Mouse (Mus musculus): ENCODE measurements around the gene Esrrg.

Esrrg gene

DNA sequence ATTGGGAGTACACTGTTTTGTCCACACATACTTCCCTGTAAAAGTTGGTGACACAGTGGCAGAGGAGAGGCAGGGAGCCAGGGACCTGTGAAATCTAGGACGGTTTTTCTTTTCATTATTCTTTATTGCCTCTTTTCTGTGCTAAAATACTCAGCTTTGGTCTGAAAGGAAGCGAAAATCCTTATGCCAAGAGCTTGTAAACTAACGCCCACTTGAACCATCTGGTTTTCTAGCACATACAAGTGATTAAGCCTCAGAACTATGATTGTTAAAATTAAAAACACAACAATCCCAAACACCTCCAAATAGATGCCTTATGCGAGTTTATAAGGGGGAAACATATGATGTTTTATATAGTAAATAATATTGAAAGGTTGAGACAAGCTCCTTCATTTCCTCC is 176.6 kb downstream of the Esrrg start:
- peak; percentile 14 for DNase-seq

GRCm38 (mm10) chr1:187787055-187788016 is 178.7 kb downstream of the Esrrg start:
- DNase-seq, result no peak

- DNase-seq, result no peak
Measured at GRCm38 (mm10) chr1:187794240-187794930, 185.8 kb downstream of the Esrrg start.

GRCm38 (mm10) chr1:187795551-187795950 is 187.0 kb downstream of the Esrrg start:
- no peak for DNase-seq

DNA sequence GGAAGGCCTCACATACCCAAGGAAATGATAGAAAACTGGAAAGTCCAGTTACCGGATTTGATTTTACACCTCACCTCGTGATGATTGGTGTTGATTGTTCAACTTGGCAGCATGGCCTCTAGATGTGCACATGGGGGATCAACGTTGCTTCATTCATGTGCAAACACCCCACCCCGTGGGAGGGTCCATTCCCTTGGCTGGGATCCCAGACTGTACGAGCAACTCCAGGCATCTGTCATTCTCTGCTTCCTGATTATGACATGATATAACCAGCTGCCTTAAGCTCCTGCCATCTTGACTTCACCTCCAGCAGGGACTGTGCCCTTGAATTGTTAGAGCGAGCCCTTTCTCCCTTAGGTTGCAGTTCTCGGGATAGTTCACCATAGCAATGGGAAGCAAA is 190.7 kb downstream of the Esrrg start:
- no peak for DNase-seq

DNA sequence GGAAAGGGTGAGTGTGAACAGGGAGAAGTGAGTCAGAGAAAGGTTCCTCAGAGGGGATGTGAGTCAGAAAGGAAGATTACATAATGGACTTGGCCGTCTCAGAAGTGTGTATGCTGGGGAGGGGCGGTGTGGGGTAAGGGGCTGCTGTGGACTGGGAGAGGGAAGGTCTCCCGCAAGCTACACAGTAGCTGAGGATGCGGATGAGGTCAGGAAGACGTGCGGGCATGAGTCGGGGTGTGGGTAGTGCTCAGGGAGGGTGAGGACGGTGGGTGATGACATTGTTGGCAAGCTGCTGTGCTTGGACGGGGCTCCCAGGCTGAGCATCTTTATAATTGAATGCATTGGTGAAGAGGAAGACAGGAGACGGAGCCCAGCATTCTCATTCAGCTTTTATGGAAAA is 192.2 kb downstream of the Esrrg start:
- DNase-seq, result no peak

- DNase-seq, result no peak
Measured at GRCm38 (mm10) chr1:187803566-187803965, 195.0 kb downstream of the Esrrg start.

DNA sequence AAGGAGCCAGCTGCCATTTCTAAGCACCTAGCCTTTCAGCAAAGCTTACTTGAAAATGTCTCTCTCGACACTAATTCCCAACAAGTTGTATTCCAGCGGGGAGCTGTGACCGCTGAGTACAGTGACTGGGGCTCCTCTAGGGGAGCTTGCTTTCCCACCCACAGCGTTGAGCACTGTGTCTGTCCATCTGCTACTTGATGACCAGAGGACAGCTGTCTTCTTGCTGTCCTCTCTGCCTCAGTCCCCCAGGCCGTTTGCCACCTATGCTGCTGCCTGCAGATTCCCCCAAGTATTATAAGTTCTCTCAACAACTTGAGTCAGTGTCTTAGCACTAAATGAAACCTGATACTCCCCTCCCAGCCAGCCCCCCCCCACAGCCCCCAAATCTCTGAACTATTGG is 195.4 kb downstream of the Esrrg start:
- no peak for DNase-seq

- no peak for DNase-seq
Measured at GRCm38 (mm10) chr1:187805001-187805400, 196.4 kb downstream of the Esrrg start.

- no peak for DNase-seq
Measured at GRCm38 (mm10) chr1:187807477-187808390, 199.1 kb downstream of the Esrrg start.

GRCm38 (mm10) chr1:187808391-187808922 is 199.9 kb downstream of the Esrrg start:
- no peak for DNase-seq

DNA sequence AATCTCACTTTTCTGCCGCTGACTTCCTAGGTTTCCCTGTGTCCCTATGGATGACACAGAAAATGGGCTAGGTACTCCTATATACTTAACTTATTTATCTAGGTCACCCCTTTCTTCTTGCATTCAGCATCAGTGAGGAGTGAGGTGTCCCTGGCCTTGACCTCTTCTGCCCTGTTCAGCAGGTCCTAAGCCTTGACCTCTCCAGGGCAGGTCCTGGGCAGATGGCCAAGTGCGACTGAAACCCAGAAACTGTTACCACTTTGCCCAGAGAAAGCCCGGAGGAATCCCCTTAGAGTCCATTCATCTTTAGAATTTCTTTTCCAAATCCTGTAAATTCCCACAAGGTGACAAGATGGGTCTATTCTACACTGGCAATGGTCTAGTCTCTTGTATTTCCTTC is 201.0 kb downstream of the Esrrg start:
- no peak for DNase-seq

DNA sequence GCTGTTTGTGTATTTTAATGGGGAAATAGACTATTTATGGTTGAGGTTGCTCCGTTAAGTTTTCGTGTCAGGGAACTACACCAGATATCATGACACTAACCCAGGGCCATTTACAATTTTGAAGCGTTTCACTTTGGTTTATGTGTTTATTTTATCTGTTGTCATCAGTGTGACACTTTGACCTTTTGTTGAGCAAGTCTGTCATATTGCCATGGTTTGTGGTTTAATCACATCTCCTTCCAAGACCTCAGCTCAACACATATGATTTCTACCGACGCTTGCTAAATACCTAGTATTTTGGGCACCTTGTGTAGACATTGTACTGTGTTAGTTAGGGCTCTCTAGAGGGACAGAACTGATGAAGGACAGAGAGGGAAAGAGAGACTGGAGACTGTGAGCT is 210.8 kb downstream of the Esrrg start:
- no peak for DNase-seq

GRCm38 (mm10) chr1:187821368-187821811 is 212.8 kb downstream of the Esrrg start:
- DNase-seq, result no peak

DNA sequence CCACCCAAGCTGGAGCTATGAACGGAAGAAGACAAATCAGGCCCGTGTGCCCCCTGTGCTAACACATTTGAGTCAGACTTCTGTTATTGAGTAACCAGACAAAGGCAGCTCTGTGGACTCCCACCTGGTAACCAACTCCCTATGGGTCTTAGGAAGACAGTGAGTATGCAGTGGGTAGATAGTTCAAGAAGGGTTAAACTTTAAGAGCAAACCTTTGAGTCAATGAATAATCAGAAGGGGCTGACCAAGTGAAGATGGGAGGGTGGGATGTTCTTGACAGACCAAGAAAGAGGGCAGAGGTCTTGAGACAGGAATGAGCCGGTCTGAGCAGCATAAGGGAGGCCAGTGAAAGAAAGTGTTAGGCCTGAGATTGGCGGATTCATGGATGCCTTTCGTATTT is 214.8 kb downstream of the Esrrg start:
- no peak for DNase-seq

DNA sequence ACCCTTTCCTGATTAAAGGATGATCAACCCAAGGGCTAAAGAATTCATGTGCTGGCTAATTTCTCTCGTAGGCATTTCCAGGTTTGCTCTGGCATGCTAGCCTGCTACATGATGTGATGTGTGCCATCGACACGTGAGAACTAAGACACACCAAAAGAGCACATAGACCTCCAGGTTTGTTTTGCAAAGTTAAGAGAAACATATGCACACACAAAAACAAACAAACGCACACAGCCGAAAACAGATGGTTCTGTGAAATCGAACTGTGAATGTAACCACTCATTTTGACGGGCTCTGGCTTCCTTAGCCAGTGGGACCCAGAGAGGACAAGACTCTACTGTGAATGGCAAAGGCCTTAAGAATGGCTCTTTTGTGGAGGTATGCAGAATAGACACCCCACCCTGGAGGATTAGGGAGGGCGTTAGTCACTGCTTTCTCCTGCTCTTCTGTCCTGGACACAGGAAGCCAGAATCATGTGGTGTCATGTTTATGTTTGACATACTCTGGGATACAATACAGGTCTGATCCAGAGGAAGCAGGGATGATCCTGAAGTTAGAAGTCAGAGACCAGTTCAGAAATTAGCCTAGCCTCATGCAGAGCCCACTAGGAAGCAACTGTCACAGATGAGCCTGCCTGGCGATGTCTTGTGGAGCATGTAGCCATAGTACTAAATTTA is 217.0 kb downstream of the Esrrg start:
- no peak for DNase-seq

DNA sequence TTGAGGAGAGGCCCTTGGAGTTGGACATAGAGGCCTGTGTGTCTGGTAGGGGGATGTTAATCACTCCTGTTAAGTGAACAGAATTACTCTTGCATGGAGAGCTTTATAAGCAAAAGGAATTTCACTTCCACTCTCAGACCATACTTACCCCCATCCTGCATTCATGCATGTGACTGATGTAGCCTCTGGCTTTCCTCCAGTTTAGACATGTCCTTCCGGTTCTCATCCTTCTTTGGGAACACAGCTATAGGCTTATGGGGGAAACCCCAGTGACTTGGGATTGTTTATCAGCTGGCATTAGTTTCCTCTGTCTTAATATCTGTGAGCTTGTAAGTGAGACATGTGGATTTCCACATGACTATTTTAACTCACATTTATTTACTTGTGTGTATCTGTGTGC is 217.5 kb downstream of the Esrrg start:
- DNase-seq, result no peak

GRCm38 (mm10) chr1:187826869-187827268 is 218.3 kb downstream of the Esrrg start:
- DNase-seq, result no peak

- no peak for DNase-seq
Measured at GRCm38 (mm10) chr1:187830937-187831336, 222.3 kb downstream of the Esrrg start.

DNA sequence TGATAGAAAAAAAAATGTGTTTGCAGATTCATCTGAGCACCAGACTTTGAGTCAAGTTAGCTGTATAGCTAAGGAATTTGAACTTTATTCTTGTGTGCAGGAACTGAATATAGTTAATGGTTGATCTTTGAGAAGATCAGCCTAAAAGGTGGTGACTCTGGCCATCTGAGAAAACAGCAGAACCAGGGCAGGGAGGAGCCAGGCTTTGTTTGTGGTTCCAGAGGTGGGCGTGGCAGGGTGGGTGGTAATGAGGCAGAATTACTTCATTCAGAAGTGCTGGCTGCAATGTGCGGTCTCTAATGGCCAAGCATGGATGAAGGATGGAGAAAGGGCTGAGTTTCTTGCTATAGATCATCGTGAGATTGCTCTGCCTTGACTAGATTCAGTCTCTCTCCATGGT is 224.3 kb downstream of the Esrrg start:
- DNase-seq, result no peak

GRCm38 (mm10) chr1:187834576-187834975 is 226.0 kb downstream of the Esrrg start:
- no peak for DNase-seq

DNA sequence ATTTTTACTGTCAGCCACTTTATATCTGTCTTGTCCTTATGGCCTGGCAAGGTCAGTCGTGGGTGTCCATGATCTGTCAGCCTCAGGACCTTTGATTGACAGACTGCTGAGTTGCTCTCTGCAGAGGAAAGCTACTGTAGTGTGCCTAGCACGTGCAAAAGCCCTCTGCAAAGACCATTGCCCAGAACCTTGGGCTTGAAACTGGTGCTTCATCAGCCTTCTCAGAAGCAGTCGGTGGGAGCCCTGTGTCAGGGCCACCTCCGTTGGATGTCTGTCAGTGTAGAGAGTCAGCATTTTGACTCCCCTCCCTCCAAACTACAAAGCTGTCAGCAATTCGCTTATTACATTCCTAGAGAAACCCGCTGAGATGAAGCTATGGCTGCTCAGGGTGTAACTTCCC is 227.8 kb downstream of the Esrrg start:
- no peak for DNase-seq

Measured in right cerebral cortex, postnatal 25 days (tissue).